8 mouse cellular contexts compared by ENCODE assay signal in the genomic region with DNA sequence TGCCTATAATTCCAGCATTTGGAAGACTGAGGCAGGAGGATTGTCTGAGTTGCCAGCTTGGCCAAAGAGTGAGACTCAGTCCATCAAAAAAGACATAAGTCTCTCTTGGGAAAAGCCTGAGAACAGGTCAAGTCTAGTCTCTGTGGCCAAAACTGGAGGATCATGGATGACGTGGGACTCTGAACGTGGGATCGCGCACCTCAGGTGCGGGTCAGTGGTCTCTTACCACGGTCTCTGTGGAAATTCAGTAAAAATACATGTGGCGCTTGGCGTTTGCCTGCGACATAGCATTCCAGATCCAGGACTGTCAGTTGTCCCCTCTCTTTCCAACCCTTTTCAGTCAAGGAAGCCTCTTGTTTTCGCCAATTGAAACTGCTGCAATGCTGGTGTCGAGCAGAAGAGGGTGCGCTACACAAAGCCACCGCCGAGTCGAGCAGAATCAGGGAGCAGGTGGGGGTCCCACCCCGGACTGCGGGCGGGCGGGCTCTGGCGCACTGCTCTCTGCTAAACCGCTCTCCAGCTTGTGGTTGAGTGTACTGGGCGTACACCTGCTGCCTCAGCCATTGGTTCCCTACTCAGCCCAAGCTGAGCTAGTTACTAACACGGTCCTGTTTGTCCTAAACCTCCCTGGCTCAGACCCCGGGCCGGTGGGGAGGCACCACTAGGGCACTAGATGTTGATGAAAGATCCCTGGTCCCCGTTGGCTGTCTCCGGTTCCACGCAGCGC. TPM values are rescaled to one million over a fixed set of nuclear protein-coding genes. Genes with fewer than 3 reads are reported as not detected.
DNase-seq lines count a peak whose midpoint lies in the region; ATAC-seq and TF ChIP-seq lines count a peak whose summit lies in the region.

No protein-coding gene starts in this region.

- H3K27ac ChIP-seq in forebrain, postnatal 0 days (ENCODE audit: low read depth, low read length), result peak overlapping the region; percentile 69
- H3K27ac ChIP-seq in lung, embryonic 15.5 days, result no peak overlapping the region
- peak overlapping the region; percentile 64 for H3K27ac ChIP-seq in neural tube, embryonic 15.5 days (replicated peaks)

- DNase-seq in Muller cell, postnatal 12 days (ENCODE audit: inconsistent ontology term), result peak; percentile 75
- peak; percentile 64 to 70 for DNase-seq in cerebellum, adult 18-20 months
- peak; percentile 85 for DNase-seq in forebrain, postnatal 0 days
- DNase-seq in layer of hippocampus, adult 9-10 months (ENCODE audit: low spot score), result peak; percentile 46
- DNase-seq in MN1 (ENCODE audit: low spot score), result no peak

- no peaks in the 10 kb centered on the region for H3K9me3 ChIP-seq in forebrain, postnatal 0 days (ENCODE audit: low read length)
- no peaks in the 10 kb centered on the region for H3K9me3 ChIP-seq in lung, embryonic 15.5 days
- H3K9me3 ChIP-seq in neural tube, embryonic 15.5 days (replicated peaks), result no peaks in the 10 kb centered on the region

- H3K9ac ChIP-seq in forebrain, postnatal 0 days, result peak overlapping the region; percentile 39; the same call in 1 of the 2 replicates
- peak overlapping the region; percentile 13; the same call in 1 of the 2 replicates for H3K9ac ChIP-seq in lung, embryonic 15.5 days
- peak overlapping the region; percentile 34 for H3K9ac ChIP-seq in neural tube, embryonic 15.5 days (replicated peaks)

- WGBS in forebrain, postnatal 0 days, result 14% methylated on average over 29 of the region's 29 CpGs
- WGBS in lung, embryonic 15.5 days, result 17% methylated on average over 29 of the region's 29 CpGs
- WGBS in neural tube, embryonic 15.5 days, result 19% methylated on average over 29 of the region's 29 CpGs

- no peaks in the 10 kb centered on the region for H3K27me3 ChIP-seq in forebrain, postnatal 0 days (ENCODE audit: insufficient read depth, low read length)
- 0 out of 2 replicates have a peak, but pooled peaks cover under 1% of the 10 kb centered on the region for H3K27me3 ChIP-seq in lung, embryonic 15.5 days
- no peaks in the 10 kb centered on the region for H3K27me3 ChIP-seq in neural tube, embryonic 15.5 days (replicated peaks)

- peaks cover 15% of the 10 kb centered on the region for H3K36me3 ChIP-seq in forebrain, postnatal 0 days (ENCODE audit: insufficient read depth)
- no peaks in the 10 kb centered on the region for H3K36me3 ChIP-seq in lung, embryonic 15.5 days
- no peaks in the 10 kb centered on the region for H3K36me3 ChIP-seq in neural tube, embryonic 15.5 days

- peaks cover 5% of the 10 kb centered on the region; the same call in 1 of the 2 replicates for H3K4me1 ChIP-seq in forebrain, postnatal 0 days (ENCODE audit: insufficient read depth)
- no peaks in the 10 kb centered on the region for H3K4me1 ChIP-seq in lung, embryonic 15.5 days
- H3K4me1 ChIP-seq in neural tube, embryonic 15.5 days, result peaks cover 16% of the 10 kb centered on the region

- ATAC-seq in forebrain, postnatal 0 days, result peak; percentile 94
- peak; percentile 96 to 97 for ATAC-seq in hematopoietic stem cell, adult 5-6 weeks (replicated peaks in 1 of 2; ENCODE audit: insufficient read depth in 1 of 2, low FRiP score in 2 of 2, low TSS enrichment in 1 of 2, low read depth in 1 of 2, poor library complexity in 2 of 2, severe bottlenecking in 2 of 2)
- ATAC-seq in lung, embryonic 15.5 days (ENCODE audit: borderline replicate concordance, extremely low read depth, low FRiP score, low TSS enrichment), result peak; percentile 77; the same call in 1 of the 2 replicates
- ATAC-seq in neural tube, embryonic 15.5 days (ENCODE audit: low FRiP score), result peak; percentile 78

- H3K4me3 ChIP-seq in forebrain, postnatal 0 days (ENCODE audit: low read depth, low read length), result 0 out of 2 replicates have a peak overlapping the region, but pooled peaks have one; percentile 7
- H3K4me3 ChIP-seq in lung, embryonic 15.5 days, result peak overlapping the region; percentile 24
- peak overlapping the region; percentile 25 for H3K4me3 ChIP-seq in neural tube, embryonic 15.5 days (replicated peaks)

- H3K4me2 ChIP-seq in forebrain, postnatal 0 days (ENCODE audit: low read depth), result peak overlapping the region; percentile 37
- H3K4me2 ChIP-seq in lung, embryonic 15.5 days, result peak overlapping the region; percentile 54
- peak overlapping the region; percentile 55 for H3K4me2 ChIP-seq in neural tube, embryonic 15.5 days

- peak; percentile 85 for TF ChIP-seq CTCF in forebrain, postnatal 0 days (IDR thresholded peaks at IDR 0.05; ENCODE audit: low read depth)

RNA-seq across cellular contexts. Expression of gene Agtrap, which starts 14.1 kb away (rescaled TPM):
- total RNA-seq in forebrain, postnatal 0 days (2014; rRNA removed), result 3.8 and 4.2 TPM in 2 replicates
- polyA plus RNA-seq in forebrain, postnatal 0 days (2015; fragmentation: Nextera tagmentation; extraction: Ambion mirVana), result 5.6 and 7.9 TPM in 2 replicates
- total RNA-seq in hematopoietic stem cell, adult 5-6 weeks (2017), result 42.2 and 44.9 TPM in 2 replicates
- 13.3 and 15.9 TPM in 2 replicates for polyA plus RNA-seq in lung, embryonic 15.5 days (2015; fragmentation: Nextera tagmentation; extraction: Ambion mirVana)
- 5.2 and 10.4 TPM in 2 replicates for polyA plus RNA-seq in neural tube, embryonic 15.5 days (2015; fragmentation: Nextera tagmentation; extraction: Ambion mirVana)

RNA-seq across cellular contexts. Expression of gene Mad2l2, which starts 28.2 kb away (rescaled TPM):
- 43.6 and 45.7 TPM in 2 replicates for total RNA-seq in forebrain, postnatal 0 days (2014; rRNA removed)
- 102 and 104 TPM in 2 replicates for polyA plus RNA-seq in forebrain, postnatal 0 days (2015; fragmentation: Nextera tagmentation; extraction: Ambion mirVana)
- 4.1 and 10.3 TPM in 2 replicates for total RNA-seq in hematopoietic stem cell, adult 5-6 weeks (2017)
- 50.2 and 51.9 TPM in 2 replicates for polyA plus RNA-seq in lung, embryonic 15.5 days (2015; fragmentation: Nextera tagmentation; extraction: Ambion mirVana)
- 99.2 and 99.9 TPM in 2 replicates for polyA plus RNA-seq in neural tube, embryonic 15.5 days (2015; fragmentation: Nextera tagmentation; extraction: Ambion mirVana)

RNA-seq across cellular contexts. Expression of gene Draxin, which starts 28.5 kb away (rescaled TPM):
- total RNA-seq in forebrain, postnatal 0 days (2014; rRNA removed), result 37.5 and 40.5 TPM in 2 replicates
- polyA plus RNA-seq in forebrain, postnatal 0 days (2015; fragmentation: Nextera tagmentation; extraction: Ambion mirVana), result 6.8 and 8.7 TPM in 2 replicates
- not detected in 2 replicates for total RNA-seq in hematopoietic stem cell, adult 5-6 weeks (2017)
- 0.07 TPM in 1 of 2 replicates, not detected in the other for polyA plus RNA-seq in lung, embryonic 15.5 days (2015; fragmentation: Nextera tagmentation; extraction: Ambion mirVana)
- polyA plus RNA-seq in neural tube, embryonic 15.5 days (2015; fragmentation: Nextera tagmentation; extraction: Ambion mirVana), result 7.3 and 10.4 TPM in 2 replicates

RNA-seq across cellular contexts. Expression of gene Fbxo6, which starts 50.0 kb away (rescaled TPM):
- total RNA-seq in forebrain, postnatal 0 days (2014; rRNA removed), result 22.0 and 24.0 TPM in 2 replicates
- 22.8 and 24.9 TPM in 2 replicates for polyA plus RNA-seq in forebrain, postnatal 0 days (2015; fragmentation: Nextera tagmentation; extraction: Ambion mirVana)
- total RNA-seq in hematopoietic stem cell, adult 5-6 weeks (2017), result 6.2 and 13.1 TPM in 2 replicates
- polyA plus RNA-seq in lung, embryonic 15.5 days (2015; fragmentation: Nextera tagmentation; extraction: Ambion mirVana), result 14.2 and 15.9 TPM in 2 replicates
- 20.6 and 21.9 TPM in 2 replicates for polyA plus RNA-seq in neural tube, embryonic 15.5 days (2015; fragmentation: Nextera tagmentation; extraction: Ambion mirVana)

RNA-seq across cellular contexts. Expression of gene Fbxo44, which starts 58.3 kb away (rescaled TPM):
- total RNA-seq in forebrain, postnatal 0 days (2014; rRNA removed), result 126 and 132 TPM in 2 replicates
- polyA plus RNA-seq in forebrain, postnatal 0 days (2015; fragmentation: Nextera tagmentation; extraction: Ambion mirVana), result 73.3 and 81.4 TPM in 2 replicates
- total RNA-seq in hematopoietic stem cell, adult 5-6 weeks (2017), result 3.9 and 4.1 TPM in 2 replicates
- 12.1 and 13.4 TPM in 2 replicates for polyA plus RNA-seq in lung, embryonic 15.5 days (2015; fragmentation: Nextera tagmentation; extraction: Ambion mirVana)
- 89.4 and 104 TPM in 2 replicates for polyA plus RNA-seq in neural tube, embryonic 15.5 days (2015; fragmentation: Nextera tagmentation; extraction: Ambion mirVana)
